In genomic region chr17:45572103-45573086, GRCm38 (mm10) we compare ENCODE assay signal across 7 mouse cellular contexts. TPM values are rescaled to one million over a fixed set of nuclear protein-coding genes. Genes with fewer than 3 reads are reported as not detected.
DNase-seq lines count a peak whose midpoint lies in the region; ATAC-seq and TF ChIP-seq lines count a peak whose summit lies in the region.

No protein-coding gene starts in this region.

- DNase-seq in adrenal gland, adult 8-10 months: peak; percentile 81
- DNase-seq in embryo, embryonic 11.5 days (ENCODE audit: low read depth, low spot score): peak; percentile 72
- peak; percentile 65 to 84 for DNase-seq in gastrocnemius, postnatal 4 days (ENCODE audit: low spot score in 2 of 2)
- peak; percentile 89 for DNase-seq in left cerebral cortex, postnatal 4 days
- DNase-seq in mesoderm, embryonic 11.5 days (ENCODE audit: low read depth, low spot score): peak; percentile 89

- H3K4me1 ChIP-seq in intestine, embryonic 15.5 days (replicated peaks): peaks cover 21% of the 10 kb centered on the region
- H3K4me1 ChIP-seq in small intestine, adult 2 months (ENCODE audit: control insufficient read depth, insufficient read depth, insufficient read length, low read length): peaks cover 6% of the 10 kb centered on the region

- peak; percentile 66 for ATAC-seq in intestine, embryonic 15.5 days

- peak overlapping the region; percentile 85 for H3K4me3 ChIP-seq in intestine, embryonic 15.5 days (replicated peaks)
- peak overlapping the region; percentile 98 for H3K4me3 ChIP-seq in small intestine, adult 2 months (ENCODE audit: low read depth, low read length)

- no peak for TF ChIP-seq CTCF in small intestine, adult 2 months (IDR thresholded peaks at IDR 0.05; ENCODE audit: extremely low read depth, insufficient read length, insufficient replicate concordance, low read depth, low read length)

- intact Hi-C loops in left cerebral cortex, postnatal 4 days (cut with DNase I): no loop called here

- WGBS in intestine, embryonic 15.5 days: under 1% methylated on average over 55 of the region's 57 CpGs
- WGBS in small intestine, adult 2 months: 1% methylated on average over 57 of the region's 57 CpGs

- peak overlapping the region; percentile 78 for H3K4me2 ChIP-seq in intestine, embryonic 15.5 days (replicated peaks)

- peaks cover 38% of the 10 kb centered on the region for H3K36me3 ChIP-seq in intestine, embryonic 15.5 days
- peaks cover 41% of the 10 kb centered on the region for H3K36me3 ChIP-seq in small intestine, adult 2 months (ENCODE audit: control insufficient read depth, insufficient read depth, low read length)

- no peak; the same call in 1 of the 2 replicates for TF ChIP-seq POLR2A in small intestine, adult 2 months (IDR thresholded peaks at IDR 0.05; ENCODE audit: low read depth, low read length)

- peak overlapping the region; percentile 96 for H3K27ac ChIP-seq in intestine, embryonic 15.5 days
- peak overlapping the region; percentile 98 for H3K27ac ChIP-seq in small intestine, adult 2 months (ENCODE audit: insufficient read depth, low read depth, low read length)

- no peaks in the 10 kb centered on the region for H3K9me3 ChIP-seq in intestine, embryonic 15.5 days

- peak overlapping the region; percentile 98 for H3K9ac ChIP-seq in intestine, embryonic 15.5 days

- H3K27me3 ChIP-seq in intestine, embryonic 15.5 days (replicated peaks): no peaks in the 10 kb centered on the region
- H3K27me3 ChIP-seq in small intestine, adult 2 months (ENCODE audit: control insufficient read depth, insufficient read depth, low read length): no peaks in the 10 kb centered on the region

RNA-seq across cellular contexts. Expression of gene Hsp90ab1, which starts 0.7 kb away (rescaled TPM):
- total RNA-seq in adrenal gland, adult 8-10 months (2022): 1,000 to 10,000 TPM; 1,432 to 3,205 (median 1,905) TPM
- total RNA-seq in gastrocnemius, postnatal 4 days (2021): 1,000 to 10,000 TPM; 1,179 to 1,260 TPM
- polyA plus RNA-seq in intestine, embryonic 15.5 days (2015; fragmentation: Nextera tagmentation; extraction: Ambion mirVana): 1,578 and 1,609 TPM in 2 replicates
- 1,000 to 10,000 TPM; 1,680 to 1,682 TPM for total RNA-seq in left cerebral cortex, postnatal 4 days (2021)
- 93.8 and 157 TPM in 2 replicates for polyA plus RNA-seq in small intestine, adult 2 months (2012; rRNA removed)

RNA-seq across cellular contexts. Expression of gene Slc35b2, which starts 8.7 kb away (rescaled TPM):
- total RNA-seq in adrenal gland, adult 8-10 months (2022): 10 to 100 TPM; 51.7 to 68.9 (median 61.0) TPM
- total RNA-seq in gastrocnemius, postnatal 4 days (2021): 10 to 100 TPM; 44.4 to 52.7 TPM
- 124 and 128 TPM in 2 replicates for polyA plus RNA-seq in intestine, embryonic 15.5 days (2015; fragmentation: Nextera tagmentation; extraction: Ambion mirVana)
- total RNA-seq in left cerebral cortex, postnatal 4 days (2021): 10 to 100 TPM; 39.2 to 40.2 TPM
- 98.2 and 105 TPM in 2 replicates for polyA plus RNA-seq in small intestine, adult 2 months (2012; rRNA removed)

RNA-seq across cellular contexts. Expression of gene Nfkbie, which starts 16.9 kb away (rescaled TPM):
- total RNA-seq in adrenal gland, adult 8-10 months (2022): 1 to 10 TPM; 4.2 to 6.4 (median 5.6) TPM
- 1 to 10 TPM; 3.2 TPM for total RNA-seq in gastrocnemius, postnatal 4 days (2021)
- polyA plus RNA-seq in intestine, embryonic 15.5 days (2015; fragmentation: Nextera tagmentation; extraction: Ambion mirVana): 4.8 and 4.9 TPM in 2 replicates
- total RNA-seq in left cerebral cortex, postnatal 4 days (2021): 1 to 10 TPM; 2.4 to 2.7 TPM
- polyA plus RNA-seq in small intestine, adult 2 months (2012; rRNA removed): 4.6 and 6.2 TPM in 2 replicates

RNA-seq across cellular contexts. Expression of gene Tmem151b, which starts 22.9 kb away (rescaled TPM):
- total RNA-seq in adrenal gland, adult 8-10 months (2022): under 1 TPM; 0.09 to 0.17 (median 0.14) TPM
- total RNA-seq in gastrocnemius, postnatal 4 days (2021): under 1 TPM; 0.15 to 0.29 TPM
- 2.5 and 2.7 TPM in 2 replicates for polyA plus RNA-seq in intestine, embryonic 15.5 days (2015; fragmentation: Nextera tagmentation; extraction: Ambion mirVana)
- total RNA-seq in left cerebral cortex, postnatal 4 days (2021): 10 to 100 TPM; 90.3 to 92.2 TPM
- 0.53 and 0.94 TPM in 2 replicates for polyA plus RNA-seq in small intestine, adult 2 months (2012; rRNA removed)

RNA-seq across cellular contexts. Expression of gene Slc29a1, which starts 27.0 kb away (rescaled TPM):
- 100 to 1,000 TPM; 145 to 174 (median 158) TPM for total RNA-seq in adrenal gland, adult 8-10 months (2022)
- 100 to 1,000 TPM; 148 to 166 TPM for total RNA-seq in gastrocnemius, postnatal 4 days (2021)
- polyA plus RNA-seq in intestine, embryonic 15.5 days (2015; fragmentation: Nextera tagmentation; extraction: Ambion mirVana): 80.0 and 85.4 TPM in 2 replicates
- 10 to 100 TPM; 68.8 to 69.9 TPM for total RNA-seq in left cerebral cortex, postnatal 4 days (2021)
- 26.1 and 35.2 TPM in 2 replicates for polyA plus RNA-seq in small intestine, adult 2 months (2012; rRNA removed)

Comparison
In these comparisons a context has a peak if more than half of its experiments do, and no peak if none do; other contexts are left out.
1. Peak in every context shown above with its lines: DNase-seq, ATAC-seq, H3K4me3 ChIP-seq and H3K27ac ChIP-seq.